Mouse (Mus musculus) embryonic fibroblast, embryonic 13.5 days (primary cell): ENCODE measurements at regions not wholly inside any gene's neighbourhood (a gene's known extent, or its start where the extent isn't known, plus 50 kb on each side); places are given as distances from the start of the nearest gene placed in this dataset.

Experiments
- H3K27ac ChIP-seq: 2 replicates; pipeline ENCODE4 v1.5.1; 2012; ENCODE audit warnings: low read length, control low read depth, inconsistent platforms; ENCODE audit not compliant: insufficient read depth
- H3K4me1 ChIP-seq: 2 replicates; pipeline ENCODE4 v1.6.1; 2011; ENCODE audit warnings: low read length; ENCODE audit not compliant: control insufficient read depth, insufficient read depth
- H3K4me3 ChIP-seq: 2 replicates; pipeline ENCODE4 v1.5.1; 2011; ENCODE audit warnings: mild to moderate bottlenecking, control low read depth, low read length; ENCODE audit not compliant: insufficient read depth
- CTCF ChIP-seq: IDR thresholded peaks from 2 replicates; pipeline ENCODE4 v1.5.1; 2011; ENCODE audit warnings: mild to moderate bottlenecking, control low read depth, low read length, moderate library complexity, borderline replicate concordance; ENCODE audit not compliant: insufficient read depth
- POLR2A ChIP-seq: IDR thresholded peaks from 2 replicates; pipeline ENCODE4 v1.6.1; 2011; ENCODE audit warnings: low read depth, mild to moderate bottlenecking, control low read depth, low read length, moderate library complexity

DNA sequence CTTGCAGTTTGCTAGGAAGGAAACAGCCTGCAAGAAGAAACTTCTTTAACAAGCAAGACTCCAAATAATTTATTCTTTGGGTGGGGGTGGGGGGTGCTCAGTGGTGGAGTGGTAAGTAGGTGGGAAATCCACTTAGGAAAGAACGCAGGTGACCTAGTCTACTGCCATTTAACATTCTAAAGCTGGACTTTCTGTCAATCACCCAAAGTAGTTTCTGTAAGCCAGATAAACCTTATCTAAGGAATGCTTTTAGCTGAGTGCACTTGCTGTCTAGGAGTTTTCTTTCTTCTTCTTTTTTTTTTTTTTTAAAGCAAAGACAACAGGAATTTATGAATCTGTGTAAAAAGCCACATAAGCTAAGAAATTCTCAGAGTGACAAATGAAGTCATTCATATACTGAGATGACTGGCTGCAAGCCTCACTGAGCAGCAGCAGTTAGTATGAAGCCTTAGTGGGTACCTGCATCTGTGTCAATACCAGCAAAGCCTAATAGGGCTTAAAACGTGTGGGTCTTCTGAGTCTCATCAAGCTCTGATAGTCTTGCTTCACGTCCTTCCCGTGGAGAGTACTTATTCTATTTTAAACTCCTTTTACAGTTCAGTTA is 210.0 kb upstream of the 4933412E24Rik start:
- Histone ChIP-seq H3K4me3 (no peak overlapping the region), H3K27ac (no peak overlapping the region), H3K4me1 (no peaks in the 10 kb centered on the region)
- TF ChIP-seq CTCF = no peak
- TF ChIP-seq POLR2A = no peak

DNA sequence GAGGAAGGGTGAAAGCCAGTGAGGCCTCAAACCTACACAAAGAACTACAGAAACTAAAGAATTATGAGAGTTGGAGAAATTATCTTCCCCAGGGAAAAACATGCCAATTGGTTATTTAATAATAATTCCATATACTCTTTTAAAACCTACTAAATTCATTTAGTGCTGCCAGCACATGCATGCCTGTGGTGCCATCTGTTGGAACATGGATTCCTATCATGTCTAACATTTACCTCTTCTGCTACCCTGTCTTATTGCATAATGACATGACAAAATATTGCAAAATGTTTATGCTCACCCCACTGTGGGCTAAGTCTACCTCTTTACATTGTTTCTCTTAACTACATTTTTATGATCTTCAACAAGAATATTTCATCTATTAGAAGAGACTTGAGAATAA is 178.7 kb upstream of the 4933412E24Rik start:
- Histone ChIP-seq H3K4me1 (no peaks in the 10 kb centered on the region), H3K4me3 (no peak overlapping the region), H3K27ac (no peak overlapping the region)
- TF ChIP-seq CTCF (no peak), POLR2A (no peak)

DNA sequence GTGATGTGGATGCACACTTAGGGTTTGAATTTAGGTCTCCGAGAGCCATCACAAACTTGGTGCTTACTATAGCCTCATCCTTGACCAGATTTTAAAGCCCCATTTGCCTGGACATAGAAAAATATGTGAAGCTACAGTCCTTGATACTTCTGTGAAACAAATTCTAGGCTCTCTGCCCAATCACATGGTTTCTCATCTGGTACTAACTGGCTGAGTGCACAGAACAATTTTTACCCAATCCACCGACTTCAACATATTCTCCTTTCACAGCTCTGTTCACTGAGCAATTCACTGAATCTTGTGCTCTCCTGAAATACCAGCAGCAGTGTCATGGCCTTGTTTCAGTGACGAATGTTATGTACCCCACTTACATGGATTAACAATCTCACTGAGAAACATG is 176.7 kb upstream of the 4933412E24Rik start:
- H3K4me3 ChIP-seq = no peak overlapping the region
- no peak for TF ChIP-seq CTCF
- TF ChIP-seq POLR2A = no peak
- no peaks in the 10 kb centered on the region for H3K4me1 ChIP-seq
- no peak overlapping the region for H3K27ac ChIP-seq

DNA sequence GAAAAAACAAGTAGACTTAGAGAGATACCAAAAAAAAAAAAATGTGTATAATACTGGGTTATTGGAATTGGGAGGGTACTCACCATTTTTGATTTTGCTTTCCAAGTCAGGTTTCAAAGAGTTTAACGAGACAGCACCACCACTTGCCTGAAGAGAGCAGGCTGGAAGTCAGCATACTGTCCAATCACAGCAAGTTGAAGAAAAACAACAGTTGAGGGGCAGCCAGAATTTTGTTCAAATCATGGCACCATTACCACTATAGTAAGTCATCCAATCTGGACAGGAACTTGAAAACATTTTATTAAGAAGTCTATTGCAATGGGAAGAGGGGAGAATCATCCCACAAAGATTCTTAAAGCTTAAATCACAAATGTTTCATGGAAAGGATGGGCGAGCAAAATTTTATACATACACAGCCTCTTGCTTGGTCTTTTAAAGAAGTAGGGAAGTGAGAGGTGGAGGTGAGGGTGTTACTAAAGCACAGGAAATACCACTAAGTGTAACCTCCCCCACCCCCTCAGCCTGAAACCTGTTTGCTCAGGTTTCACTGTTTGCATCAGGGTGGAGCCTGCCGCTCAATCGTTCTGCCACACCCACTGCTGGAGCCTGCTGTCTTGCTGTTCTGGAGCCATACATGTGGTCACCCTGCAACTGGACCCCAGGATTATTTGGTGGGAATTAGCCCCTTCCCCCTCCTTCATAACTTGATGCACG is 170.7 kb upstream of the 4933412E24Rik start:
- H3K27ac ChIP-seq = peak overlapping the region; percentile 75
- H3K4me3 ChIP-seq = no peak overlapping the region
- TF ChIP-seq CTCF (no peak), POLR2A (no peak)
- H3K4me1 ChIP-seq = no peaks in the 10 kb centered on the region

DNA sequence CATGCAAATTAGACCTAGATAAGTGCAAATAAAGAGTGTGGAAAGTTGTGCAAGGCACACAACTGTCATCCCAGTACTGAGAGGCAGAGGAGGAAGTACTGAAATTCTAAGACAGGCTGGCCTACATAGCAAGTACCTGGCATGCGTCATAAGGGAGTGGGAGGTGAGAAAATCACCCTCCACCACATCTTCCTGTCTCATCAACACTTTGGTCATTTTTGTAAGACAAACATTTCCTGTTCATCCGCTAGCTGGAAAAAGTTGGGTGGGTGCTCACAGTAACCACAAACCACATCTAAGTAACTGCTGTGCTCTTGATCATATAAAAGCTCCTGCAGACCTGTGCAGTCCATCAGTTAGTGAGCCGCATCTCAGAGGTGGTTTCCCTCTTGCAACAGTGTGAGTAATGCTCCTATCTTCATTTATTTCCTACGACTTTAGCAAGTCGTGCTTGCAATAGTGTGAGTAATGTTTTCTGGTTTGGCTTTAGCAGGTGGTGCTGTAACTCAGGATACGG is 125.2 kb upstream of the 4933412E24Rik start:
- TF ChIP-seq POLR2A = no peak
- no peak for TF ChIP-seq CTCF
- Histone ChIP-seq H3K4me3 (no peak overlapping the region), H3K27ac (no peak overlapping the region), H3K4me1 (no peaks in the 10 kb centered on the region)

- Histone ChIP-seq H3K27ac (no peak overlapping the region), H3K4me1 (no peaks in the 10 kb centered on the region), H3K4me3 (no peak overlapping the region)
- no peak for TF ChIP-seq CTCF
- TF ChIP-seq POLR2A = no peak
Measured at GRCm38 (mm10) chr15:60136671-60137070, 120.3 kb upstream of the 4933412E24Rik start.

DNA sequence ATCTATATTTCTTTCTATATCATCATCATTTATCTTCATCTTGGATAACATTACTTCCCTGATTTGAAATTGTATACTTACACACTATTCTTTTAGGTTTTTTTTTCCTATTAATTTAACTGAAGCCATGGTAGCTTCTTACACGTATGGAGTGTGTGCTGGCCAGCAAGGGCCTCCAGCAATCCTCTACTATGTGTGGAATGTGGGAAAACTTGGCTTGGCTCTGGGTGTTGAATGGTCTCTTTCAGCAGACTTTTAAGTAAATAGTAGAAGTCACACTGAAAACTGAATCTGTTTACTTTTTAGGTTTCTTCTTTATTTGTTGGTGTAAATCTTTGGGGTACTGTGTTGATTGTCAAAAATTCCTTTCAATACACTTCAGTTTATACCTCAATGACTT is 118.1 kb upstream of the 4933412E24Rik start:
- Histone ChIP-seq H3K27ac (no peak overlapping the region), H3K4me1 (no peaks in the 10 kb centered on the region; the same call in 1 of the 2 replicates), H3K4me3 (no peak overlapping the region)
- TF ChIP-seq CTCF = no peak
- no peak for TF ChIP-seq POLR2A

DNA sequence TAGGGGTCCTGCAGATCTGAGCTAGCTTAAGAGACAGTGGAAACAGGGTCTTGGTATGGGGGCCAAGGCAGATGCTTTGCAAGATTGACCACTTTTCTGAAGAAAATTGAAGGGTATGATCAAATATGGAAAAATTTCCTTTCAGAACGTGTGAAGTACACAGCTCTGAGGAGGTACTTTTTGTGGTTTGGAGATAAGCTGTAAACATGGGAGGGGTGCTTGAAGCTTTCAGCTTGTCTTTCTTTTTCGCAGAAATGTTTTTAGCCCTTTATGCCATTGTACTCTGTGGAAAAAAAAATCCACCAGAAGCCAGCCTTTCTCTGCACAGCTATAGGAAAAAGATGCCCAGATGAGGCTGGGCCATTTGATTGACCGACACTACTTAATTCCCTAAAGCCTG is 116.3 kb upstream of the 4933412E24Rik start:
- Histone ChIP-seq H3K27ac (no peak overlapping the region), H3K4me3 (no peak overlapping the region), H3K4me1 (no peaks in the 10 kb centered on the region; the same call in 1 of the 2 replicates)
- TF ChIP-seq POLR2A (no peak), CTCF (no peak)

DNA sequence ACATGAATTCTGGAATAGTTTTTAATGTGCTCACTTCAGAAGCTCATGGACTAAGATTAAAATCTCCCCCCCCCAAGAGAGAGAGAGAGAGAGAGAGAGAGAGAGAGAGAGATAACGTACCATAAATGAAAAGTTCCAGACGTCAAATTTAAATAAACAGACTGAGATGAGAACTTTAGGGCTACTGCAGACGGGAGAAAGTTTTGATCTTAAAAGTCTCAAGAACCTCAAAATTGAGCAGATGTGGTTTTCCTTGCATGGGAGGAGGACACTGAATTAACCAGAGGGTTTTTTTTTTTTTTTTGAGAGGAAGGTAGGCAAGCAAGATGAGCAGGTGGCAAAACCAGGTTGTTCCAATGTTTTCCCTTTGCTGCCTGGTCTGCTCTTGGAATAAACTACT is 108.0 kb upstream of the 4933412E24Rik start:
- Histone ChIP-seq H3K27ac (no peak overlapping the region), H3K4me3 (no peak overlapping the region), H3K4me1 (no peaks in the 10 kb centered on the region)
- no peak for TF ChIP-seq POLR2A
- no peak for TF ChIP-seq CTCF

DNA sequence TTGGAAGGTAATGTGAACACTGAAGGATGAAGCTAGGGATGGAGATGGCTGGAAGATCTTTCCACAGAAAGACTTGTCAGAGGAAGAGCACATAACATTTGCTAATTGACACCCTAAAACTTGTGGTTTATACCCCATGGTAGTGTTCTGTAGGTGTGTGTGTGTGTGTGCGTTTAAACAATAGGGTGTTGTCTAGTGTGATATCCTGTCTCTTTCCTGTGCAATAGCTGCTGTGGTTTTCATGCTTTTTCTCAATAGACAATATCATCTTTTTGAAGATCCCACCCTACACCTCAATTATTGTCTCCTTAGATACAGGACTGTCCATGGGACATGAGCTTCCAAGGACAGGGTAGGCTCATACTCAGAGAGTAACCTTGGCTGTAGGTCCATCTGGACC is 103.5 kb upstream of the 4933412E24Rik start:
- Histone ChIP-seq H3K4me3 (no peak overlapping the region), H3K27ac (no peak overlapping the region), H3K4me1 (no peaks in the 10 kb centered on the region)
- TF ChIP-seq POLR2A (no peak), CTCF (no peak)
